Mouse (Mus musculus) urinary bladder, postnatal 4 days (tissue): ENCODE results near the gene Rasgef1c.

Experiments
- DNase-seq, 2 experiments: peaks; one replicate each; pipeline ENCODE4 v3.0.0; 2021 to 2022; ENCODE audit warnings: low spot score in 2 of 2

The Rasgef1c gene

DNA sequence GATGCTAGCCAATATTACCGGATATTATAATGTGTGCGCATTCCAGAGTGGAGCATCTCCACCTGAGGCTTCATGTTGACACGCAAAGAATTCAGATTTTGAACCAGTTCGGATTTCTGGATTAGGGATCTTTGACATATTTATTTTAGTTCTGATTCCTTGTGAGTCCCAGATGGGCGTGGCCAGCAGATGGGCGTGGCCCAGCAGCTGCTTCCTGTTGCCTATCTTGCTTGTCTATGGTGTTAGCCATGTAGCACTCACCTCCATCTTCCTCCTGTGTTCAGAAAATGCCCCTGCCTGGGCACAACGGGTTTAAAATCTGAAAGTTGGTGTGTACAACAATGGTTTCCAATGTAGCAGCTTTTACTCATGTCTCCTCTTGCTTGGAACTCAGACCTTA is 24.5 kb downstream of the Rasgef1c start:
- no peak for DNase-seq

DNA sequence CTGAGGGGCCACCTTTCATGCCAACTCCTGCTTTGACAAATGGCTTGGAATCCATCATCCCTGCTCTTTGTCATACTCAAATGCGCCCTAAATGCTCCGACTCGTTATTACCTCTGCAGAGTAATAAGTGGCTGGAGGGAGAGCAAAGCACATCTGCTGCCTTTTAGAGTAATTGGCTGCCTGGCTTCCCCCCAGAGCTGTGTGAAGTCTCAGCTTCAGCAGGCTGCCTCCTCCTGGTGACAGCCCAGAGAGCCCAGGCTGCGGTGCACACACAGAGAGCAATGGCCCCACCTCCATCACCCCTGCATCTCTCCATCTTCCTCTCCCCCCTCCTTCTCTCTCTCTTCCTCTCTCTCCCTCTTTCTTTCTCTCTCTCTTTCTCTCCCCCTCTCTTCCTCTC is 25.5 kb downstream of the Rasgef1c start:
- no peak for DNase-seq

DNA sequence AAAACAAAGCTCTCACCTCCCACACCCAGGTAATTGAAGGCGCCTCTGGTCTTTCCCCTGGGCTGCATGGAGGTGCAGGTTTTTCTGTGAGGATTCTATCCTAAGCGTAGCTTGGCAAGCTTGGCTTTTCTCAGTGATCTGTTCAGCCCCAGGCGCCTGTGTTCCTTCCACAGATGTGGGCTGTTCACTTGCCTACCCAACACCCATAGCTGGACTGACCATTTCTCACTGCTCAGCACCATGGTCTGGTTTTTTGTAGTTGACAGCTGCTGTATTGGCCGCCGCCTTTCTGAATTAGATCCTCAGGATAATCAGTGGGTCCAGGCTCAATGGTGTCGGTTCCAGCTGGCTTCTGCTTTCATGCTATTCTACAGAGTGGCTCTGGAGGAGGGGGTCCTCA is 26.0 kb downstream of the Rasgef1c start:
- DNase-seq: no peak

DNA sequence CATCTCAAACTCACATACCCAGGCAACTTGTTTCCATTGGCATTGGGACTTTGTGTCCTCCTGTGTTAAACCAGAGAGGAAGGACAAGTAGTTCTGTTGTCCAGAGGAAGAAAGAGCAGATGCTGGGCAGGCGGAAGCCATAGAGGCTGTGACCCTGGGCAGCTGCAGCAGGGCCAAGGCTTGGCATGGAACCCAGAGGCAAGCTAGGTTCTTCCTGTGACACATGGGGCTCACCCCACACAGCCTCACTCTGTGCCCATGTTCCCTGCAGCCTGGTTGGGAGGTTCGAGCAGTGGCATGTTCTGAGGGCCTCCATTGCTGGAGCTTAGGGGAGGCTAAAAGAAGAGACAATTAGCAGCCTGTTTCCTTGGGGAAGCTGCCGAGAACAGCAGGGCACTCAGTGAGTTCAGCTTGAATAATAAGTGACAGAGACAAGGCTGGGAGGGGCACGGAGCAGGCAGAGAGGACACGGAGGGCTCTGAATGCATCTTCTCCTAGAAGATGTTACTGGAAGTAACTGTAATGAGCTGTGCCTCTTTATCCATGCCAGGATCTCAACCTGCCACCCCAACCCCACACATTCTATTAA is 29.5 kb downstream of the Rasgef1c start:
- DNase-seq: no peak

DNA sequence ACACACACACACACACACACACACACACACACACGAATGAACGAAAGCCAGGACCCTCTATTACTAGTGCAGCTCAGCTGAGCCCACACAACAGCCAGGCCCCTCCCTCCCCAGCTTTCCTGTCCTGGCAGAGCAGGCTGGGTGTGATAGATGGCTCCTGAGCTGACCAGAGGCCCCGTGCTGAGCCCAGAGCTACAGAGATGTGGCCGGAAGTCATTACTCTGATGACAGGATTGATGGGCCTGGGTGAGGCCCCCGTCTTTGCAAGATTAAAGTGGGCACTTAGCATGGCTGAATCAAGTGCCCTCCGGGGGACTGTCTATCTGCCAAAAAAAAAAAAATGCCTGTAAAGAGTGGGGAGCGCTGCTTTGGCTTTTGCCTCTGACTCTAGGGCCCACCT is 30.2 kb downstream of the Rasgef1c start:
- DNase-seq: no peak

DNA sequence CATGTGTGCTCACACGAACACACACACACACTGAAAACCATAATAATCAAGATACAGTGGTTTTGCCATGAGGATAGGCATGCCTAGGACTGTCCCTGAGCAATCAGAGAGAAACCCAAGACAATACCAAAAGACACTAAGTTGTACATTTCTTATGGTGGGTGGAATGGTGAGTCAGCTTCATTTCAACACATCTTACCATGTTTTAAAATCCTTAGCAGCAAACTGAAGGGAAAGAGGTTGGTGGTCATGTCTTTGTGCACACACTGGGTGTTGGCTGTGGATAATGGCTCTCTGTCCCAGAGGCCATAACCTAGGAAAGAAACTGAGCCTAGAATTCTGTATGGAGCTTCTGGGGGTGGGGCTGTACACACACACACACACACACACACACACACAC is 32.2 kb downstream of the Rasgef1c start:
- no peak for DNase-seq

DNA sequence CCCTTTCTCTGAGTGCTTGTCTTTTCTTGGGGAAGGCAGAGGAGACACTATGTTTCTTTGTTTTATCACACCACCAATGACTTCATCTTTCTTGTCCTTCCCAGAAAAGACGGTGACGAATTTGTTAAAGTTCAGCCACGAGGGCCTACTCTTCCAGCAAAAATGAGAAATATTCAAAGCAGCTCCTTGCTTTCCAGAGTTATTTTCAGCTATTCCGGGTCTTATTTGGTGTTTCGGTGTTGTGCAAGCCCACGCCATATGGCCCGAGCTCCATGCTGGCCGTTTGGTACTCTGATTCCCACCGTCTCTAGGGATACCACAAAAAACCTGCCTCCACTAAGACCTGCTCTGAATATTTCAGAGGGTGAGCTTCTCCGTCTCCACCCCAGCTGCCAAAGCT is 32.7 kb downstream of the Rasgef1c start:
- no peak for DNase-seq

DNA sequence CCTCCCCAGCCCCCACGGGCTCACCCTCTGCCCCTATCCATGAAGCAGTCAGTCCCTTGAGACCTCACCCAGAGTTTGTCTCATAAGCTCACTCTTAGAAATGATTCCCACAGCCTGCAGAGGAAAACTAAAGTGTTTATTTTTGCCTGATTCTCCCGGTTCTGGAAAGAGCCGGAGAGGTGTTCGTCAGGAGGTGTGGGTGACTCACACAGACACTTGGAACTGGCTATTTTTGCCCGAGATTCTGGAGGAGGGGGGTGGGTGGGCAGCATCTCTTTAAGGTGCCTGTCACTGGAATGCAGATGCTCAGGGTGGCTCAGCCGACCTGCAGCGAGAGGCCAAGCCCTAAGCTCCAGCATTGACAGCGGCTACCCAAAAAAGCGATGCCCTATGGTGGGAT is 34.8 kb downstream of the Rasgef1c start:
- DNase-seq: no peak

DNA sequence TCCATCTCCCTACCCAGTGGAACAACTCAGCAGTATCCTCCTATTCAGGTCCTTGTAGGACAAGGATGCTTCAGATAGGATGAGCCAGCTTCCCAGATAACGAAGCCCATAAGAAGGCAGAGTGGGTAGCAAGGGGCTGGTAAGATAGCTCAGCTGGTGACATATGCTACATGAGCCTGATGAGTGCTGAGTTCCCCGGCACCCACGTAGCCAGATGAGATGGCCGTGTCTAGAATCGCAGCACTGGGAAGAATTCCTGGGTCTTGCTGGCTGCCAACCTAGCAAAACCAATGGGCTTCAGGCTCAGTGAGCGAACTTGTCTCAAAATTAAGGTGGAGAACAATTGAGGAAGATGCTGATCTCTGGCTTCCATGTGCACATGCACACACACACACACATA is 36.1 kb downstream of the Rasgef1c start:
- no peak for DNase-seq

DNA sequence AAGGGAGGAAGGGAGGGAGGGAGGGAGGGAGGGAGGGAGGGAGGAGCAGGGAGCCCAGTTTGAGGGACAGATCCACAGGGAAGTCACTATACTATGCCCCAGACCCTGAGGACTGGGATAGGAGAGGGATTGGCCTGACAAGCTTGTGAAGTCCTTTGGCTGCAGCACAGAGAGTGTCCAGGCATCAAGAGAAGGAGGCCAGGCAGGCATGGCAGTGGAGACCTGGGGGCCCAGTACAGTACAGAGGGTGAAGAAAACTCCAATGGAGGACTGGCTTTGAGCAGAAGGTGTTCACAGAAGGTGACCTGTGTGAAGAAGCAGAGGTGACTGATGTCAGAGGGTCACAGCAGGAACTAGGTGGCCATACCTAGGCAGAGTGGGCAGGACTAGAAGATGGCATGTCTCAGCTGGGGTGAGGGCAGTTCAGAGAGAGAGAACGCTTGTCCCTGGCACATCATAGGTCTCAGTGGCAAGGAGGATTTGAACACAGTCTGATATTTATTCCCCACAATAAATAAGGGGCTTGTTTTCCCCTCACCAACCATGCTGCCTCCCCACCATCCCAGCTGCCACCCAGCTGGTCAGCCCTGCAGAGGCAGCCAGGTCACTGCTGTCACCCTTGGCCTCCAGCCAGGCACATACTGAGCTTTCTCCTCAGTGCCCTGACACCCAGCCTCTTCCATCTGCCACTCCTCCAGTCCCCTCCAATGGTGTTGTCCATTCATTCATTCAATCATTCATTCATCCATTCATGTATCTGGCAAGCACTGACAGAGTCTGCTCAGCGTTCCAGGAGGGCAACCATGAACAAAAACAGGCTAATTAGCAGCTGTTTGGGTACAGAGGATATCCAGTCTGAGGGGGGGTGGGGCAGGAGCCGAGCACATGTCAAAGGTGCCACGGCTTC is 36.9 kb downstream of the Rasgef1c start:
- DNase-seq: no peak

DNA sequence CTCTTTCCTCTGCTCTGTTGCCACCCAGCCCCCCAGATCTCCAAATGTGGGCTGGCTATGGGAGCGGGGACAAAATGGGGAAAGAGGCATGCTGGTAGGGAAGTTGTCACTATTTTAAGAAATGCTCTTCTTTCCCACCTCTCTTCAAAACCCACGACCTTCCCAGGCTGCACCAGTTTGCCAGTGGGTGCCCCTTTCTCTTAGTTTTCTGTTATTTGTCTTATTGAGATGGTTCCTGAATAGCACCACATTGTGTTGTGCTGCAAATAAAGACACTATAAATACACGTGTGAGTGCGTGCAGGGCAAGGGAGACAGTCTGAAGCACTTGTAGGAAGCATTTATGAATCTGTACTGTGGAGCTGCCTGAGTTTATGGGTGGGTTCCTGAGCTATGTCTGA is 41.2 kb downstream of the Rasgef1c start:
- DNase-seq: no peak

DNA sequence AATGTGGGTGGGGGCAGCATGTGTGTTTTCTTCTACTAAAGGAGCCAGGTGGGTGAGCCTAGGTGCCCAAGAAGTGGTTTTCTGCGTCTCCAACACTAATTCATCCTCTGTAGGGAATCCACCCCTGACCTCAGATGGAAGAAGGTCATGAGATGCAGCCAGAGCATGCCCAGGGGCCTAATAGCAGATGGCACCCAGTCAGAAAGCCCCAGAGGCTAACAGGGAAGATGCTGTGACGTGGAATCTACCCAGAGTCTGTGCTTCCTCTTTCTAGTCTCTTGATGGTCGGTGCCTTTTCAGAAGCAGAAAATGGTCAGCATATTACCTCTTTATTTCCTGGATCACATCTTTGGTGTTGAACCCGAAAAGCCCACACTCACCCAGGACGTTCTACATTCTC is 42.3 kb downstream of the Rasgef1c start:
- no peak for DNase-seq

DNA sequence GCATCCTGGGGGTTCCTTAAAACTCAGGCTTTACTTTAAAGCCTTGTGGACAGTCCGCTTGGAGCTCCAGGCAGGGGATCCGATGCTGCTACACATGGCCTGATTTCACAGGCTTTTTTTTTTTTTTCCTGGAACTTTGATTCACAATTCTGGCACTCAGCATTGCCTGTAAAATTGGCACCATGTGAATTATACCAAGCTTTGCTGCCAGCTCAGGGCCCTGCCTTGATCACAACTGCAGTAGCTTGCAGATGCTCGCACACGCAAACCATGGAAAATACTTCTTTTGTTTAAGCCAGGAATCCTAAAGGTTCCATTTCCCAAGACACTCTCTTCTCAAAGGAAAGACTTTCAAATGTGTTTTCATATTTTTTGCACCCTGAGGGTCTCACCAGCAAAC is 44.1 kb downstream of the Rasgef1c start:
- DNase-seq: no peak

DNA sequence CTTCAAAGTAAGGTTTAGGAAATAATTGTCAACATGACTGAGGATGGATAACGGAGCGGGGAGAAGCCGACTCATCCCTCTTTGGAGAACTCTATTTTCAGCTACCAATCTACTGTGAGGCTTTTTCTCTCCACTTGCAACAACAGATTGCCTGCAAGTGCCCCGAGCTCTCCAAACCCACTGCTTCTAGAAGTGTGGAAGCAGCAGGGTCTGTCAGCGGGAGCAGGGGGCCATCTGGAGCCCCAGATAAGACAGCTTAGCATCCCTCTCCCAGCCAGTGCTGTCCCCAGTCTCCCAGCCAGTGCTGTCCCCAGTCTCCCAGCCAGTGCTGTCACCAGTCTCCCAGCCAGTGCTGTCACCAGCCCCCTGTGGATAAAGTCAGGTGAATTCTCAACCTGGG is 48.2 kb downstream of the Rasgef1c start:
- no peak for DNase-seq

DNA sequence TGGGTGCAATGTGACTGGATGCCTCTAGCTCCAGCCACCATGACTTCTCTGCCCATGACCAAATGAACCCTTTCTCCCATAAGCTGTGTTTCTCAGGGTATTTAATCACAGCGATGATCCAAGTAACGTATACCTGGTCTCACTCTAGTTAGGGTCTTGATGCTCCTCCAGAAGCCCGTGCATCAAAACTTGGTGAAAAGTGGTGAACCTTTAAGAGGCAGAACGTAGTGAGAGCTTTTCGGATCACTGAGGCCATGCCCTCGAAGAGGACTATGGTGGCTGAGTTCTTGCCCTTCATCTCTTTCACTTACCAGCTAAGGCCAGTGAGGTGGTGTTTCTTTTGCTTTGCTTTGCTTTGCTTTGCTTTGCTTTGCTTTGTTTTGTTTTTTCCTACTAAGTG is 52.0 kb downstream of the Rasgef1c start:
- DNase-seq: no peak

DNA sequence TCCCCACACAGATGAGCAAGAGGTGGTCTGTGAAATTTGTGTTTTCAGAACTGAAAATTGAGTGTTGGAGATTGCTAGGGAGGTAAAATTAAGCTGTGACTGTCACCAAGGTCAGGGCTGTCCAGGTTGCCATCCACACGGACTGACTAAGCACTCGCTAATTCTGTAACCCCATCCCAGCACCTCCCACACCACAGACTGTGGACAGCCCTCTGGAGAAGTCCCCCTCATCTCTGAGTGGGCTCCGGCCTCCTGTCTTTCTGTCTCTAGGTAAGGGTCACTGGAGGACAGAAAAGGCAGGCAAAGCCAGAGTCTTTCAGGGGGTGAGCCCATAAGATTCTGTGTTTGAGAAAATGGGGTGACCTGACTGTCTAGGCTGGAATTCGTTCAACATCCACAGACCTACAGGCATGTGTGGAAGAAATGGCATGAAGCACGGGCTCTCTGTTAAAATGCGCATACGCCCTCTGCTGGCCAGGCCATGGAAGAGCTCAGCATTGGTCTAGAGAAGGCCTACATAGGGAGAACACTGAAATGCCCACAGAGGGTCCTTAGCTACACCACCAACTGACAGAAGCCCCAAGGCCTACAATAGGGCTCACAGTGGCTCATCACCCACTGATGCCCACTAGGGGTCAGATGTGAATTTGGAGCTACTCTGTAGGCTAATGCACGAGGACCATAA is 54.1 kb downstream of the Rasgef1c start:
- DNase-seq: peak; percentile 49 to 68

DNA sequence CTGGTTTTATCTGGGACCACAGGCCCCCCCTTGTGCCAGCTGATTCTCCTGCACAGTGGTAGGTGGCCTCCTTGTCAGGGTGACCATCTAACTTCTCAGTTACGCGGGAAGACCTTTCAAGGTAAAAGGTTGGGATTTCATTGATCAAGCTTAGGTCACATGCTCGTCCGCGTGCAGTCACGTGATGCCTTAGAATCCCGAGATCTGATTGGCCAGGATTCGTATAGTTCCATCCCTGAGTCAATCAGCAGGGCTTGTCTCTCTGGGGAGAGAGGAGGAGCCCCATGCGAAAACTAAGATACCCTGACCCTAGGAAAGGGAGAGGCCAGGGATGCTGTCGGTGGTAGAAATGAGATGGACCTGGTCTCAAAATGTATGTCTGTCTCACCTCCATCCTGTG is 56.4 kb downstream of the Rasgef1c start:
- DNase-seq: no peak

DNA sequence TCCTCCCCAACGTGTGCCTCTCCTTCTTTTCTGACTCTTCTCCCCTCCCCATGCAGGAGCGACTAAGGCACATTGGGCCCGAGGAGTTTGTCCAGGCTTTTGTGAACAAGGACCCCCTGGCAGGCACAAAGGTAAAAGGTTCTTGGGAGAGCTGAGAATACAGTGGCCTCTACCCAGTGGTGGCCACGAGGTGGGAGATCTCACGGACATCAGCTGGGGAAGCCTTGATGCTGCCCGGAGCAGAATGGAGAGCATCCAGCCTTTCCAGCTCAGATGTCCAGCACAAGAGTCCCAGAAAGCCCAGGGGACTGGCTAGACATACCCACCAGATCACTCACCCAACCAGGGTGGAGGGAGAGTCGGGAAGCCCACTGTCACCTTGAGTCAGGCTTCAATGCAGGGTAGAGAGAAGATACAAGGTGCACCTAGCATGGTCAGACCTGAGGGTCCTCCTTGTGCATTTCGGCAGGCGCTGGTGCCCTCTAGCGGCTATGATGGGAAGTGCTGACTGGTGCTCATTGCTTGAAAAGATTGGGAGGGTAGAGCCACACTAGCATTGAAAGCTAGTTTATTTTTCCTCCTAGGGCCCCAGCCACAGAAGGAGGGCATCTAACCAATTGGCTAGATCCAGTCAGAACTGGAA is 59.6 kb downstream of the Rasgef1c start:
- DNase-seq: peak in 1 of 2 experiments; percentile 34

DNA sequence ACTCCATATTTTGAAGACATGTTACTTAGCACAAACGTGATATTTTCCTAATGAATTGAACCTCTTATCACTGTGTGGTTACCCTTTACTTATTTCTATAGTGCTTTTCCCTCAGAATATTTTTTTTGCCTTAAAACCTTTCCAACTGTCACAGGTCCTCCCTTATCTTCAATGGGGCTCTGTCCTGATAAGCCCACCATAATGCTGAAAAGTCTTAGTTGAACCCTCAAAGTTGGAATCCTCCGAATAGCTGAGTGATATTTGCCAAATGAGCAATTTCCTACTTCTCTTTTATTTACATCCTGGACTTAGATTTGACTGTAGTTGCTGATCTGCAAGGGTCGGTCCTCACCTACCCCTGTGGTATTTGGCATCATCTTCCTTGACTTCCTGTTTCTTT is 63.7 kb downstream of the Rasgef1c start:
- no peak for DNase-seq

DNA sequence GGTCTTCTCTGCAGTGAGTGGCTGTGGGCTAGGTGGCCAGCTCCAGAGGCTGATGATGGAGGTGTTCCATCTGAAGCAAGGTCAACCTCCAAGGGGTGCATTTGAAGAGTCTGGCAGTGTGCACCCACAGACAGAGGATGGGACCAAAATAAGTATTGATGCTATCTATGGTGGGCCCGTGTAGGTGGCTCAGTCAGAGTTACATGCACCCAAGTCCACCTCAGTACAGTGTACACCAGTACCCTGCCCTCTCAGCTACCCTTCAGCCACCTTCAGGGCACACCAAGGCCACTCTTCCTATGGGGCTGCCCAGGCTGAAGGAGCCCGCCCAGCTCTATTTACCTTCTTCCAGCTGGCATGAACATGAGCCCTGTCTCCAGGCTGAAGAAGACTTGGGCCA is 68.1 kb downstream of the Rasgef1c start:
- DNase-seq: no peak

DNA sequence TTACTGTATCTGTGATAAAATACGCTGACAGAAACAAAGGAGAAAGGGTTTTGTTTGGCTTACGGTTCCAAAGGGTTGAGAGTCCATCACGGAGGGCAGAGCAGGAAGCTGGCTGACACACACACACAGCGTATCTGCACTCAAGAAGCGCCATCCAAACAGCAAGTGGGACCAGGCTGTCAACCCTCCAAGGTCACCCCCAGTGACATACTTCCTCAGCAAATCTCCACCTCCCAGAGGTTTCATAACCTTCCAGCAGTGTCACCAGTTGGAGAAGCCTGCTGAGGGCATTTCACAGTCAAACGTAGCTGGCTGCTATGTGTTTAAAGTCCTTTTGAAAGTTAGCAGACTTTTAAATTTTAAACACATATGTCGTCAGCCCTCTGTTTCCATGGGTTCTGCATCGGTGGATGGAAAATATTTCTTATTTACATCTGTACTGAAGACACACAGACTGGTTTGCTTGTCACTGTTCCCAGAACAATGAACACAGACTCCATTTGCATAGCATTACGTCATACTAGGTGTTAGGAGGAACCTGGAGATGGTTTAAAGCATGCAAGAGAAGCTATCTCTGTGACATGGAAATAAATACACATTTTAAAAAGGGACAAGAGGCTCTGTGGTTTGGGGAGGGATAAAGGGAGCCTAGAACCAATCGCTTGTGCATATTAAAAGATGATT is 72.2 kb downstream of the Rasgef1c start:
- DNase-seq: no peak

DNA sequence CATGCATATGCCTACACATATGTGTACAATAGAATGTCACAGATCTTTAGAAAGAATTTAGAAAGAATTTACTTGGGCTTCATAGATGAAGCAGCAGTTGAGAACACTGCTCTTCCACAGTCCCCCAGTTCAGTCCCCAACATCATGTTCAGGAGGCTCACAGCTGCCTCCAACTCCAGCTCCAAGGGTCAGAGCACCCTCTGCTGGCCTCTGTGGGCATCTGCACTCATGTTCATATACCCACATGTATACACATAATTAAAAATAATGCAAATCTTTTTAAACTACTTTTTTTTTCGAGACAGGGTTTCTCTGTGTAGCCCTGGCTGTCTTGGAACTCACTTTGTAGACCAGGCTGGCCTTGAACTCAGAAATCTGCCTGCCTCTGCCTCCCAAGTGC is 73.0 kb downstream of the Rasgef1c start:
- DNase-seq: no peak
